Mouse (Mus musculus) lung, embryonic 16.5 days (tissue): ENCODE measurements around the gene Pi4k2a. TPM values are rescaled to one million over a fixed set of nuclear protein-coding genes. Genes with fewer than 3 reads are reported as not detected.

Experiments used
- ATAC-seq: fragments of 200-750 bp; cut with Nextera tagmentation; 2 replicates; pipeline ENCODE4 v1.8.0; 2017; ENCODE audit warnings: low read depth, mild to moderate bottlenecking, moderate library complexity
- H3K27ac ChIP-seq: fragments of 300-500 bp; sonication (generic); 2 replicates; pipeline ENCODE4 v1.5.1; 2014; ENCODE audit warnings: mild to moderate bottlenecking, control low read depth, low read length
- H3K27me3 ChIP-seq: fragments of 300-500 bp; sonication (generic); 2 replicates; pipeline ENCODE4 v1.6.1; 2014; ENCODE audit warnings: low read depth, low read length, mixed read lengths; ENCODE audit not compliant: control insufficient read depth, insufficient read depth
- H3K36me3 ChIP-seq: fragments of 300-500 bp; sonication (generic); 2 replicates; pipeline ENCODE4 v1.6.1; 2014; ENCODE audit warnings: low read length; ENCODE audit not compliant: control insufficient read depth, insufficient read depth
- H3K4me1 ChIP-seq: fragments of 300-500 bp; sonication (generic); replicated peaks from 2 replicates; pipeline ENCODE4 v1.6.1; 2014; ENCODE audit warnings: low read length, mixed read lengths; ENCODE audit not compliant: control insufficient read depth, insufficient read depth
- H3K4me2 ChIP-seq: fragments of 300-500 bp; sonication (generic); 2 replicates; pipeline ENCODE4 v1.6.1; 2014; ENCODE audit warnings: low read depth, low read length, control low read depth
- H3K4me3 ChIP-seq: fragments of 300-500 bp; sonication (generic); 2 replicates; pipeline ENCODE4 v1.5.1; 2014; ENCODE audit warnings: mild to moderate bottlenecking, low read length, control low read depth
- H3K9ac ChIP-seq: fragments of 300-500 bp; sonication (generic); 2 replicates; pipeline ENCODE4 v1.6.1; 2014; ENCODE audit warnings: low read length, control low read depth
- H3K9me3 ChIP-seq: fragments of 300-500 bp; sonication (generic); 2 replicates; pipeline ENCODE4 v1.6.1; 2016; ENCODE audit warnings: low read length; ENCODE audit not compliant: control insufficient read depth
- whole genome bisulfite sequencing: fragments of 180-500 bp; shearing (Covaris S2); extraction: QIAGEN DNeasy Blood & Tissue Kit; methylation state at CpG from one replicate; pipeline ENCODE4 v1.1.7; 2014; 5-methylcytosine and 5-hydroxymethylcytosine counted together
- polyA plus RNA-seq: library from polyadenylated mRNA; unstranded; fragments of >200 nt; fragmentation: Nextera tagmentation; extraction: Ambion mirVana; gene quantifications from 2 replicates; pipeline ENCODE4 v1.2.1, GENCODE M21; 2015

Pi4k2a gene
- polyA plus RNA-seq, 1 experiment from 2014 or later = 8.4 TPM

DNA sequence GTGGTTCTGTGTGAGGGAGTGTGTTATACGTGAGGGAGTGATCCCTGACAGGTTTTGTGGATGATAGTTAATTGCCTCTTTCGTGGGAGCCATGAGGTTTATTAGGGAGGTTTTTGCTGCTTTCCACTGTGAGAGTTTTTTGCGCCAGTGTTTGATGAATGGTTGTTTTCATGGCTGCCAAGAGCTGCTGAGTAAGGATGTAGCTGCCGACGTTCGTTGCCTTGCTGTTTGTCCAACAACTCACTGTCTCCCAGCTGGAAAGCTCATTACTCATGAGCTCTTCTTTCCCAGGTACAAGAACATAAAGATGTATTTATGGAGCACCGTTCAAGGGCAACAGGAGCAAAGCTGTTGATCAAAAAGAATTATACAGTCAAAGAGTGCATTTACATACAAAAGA is 73.9 kb downstream of the Pi4k2a start:
- Histone ChIP-seq H3K9ac (no peak overlapping the region), H3K9me3 (no peaks in the 10 kb centered on the region), H3K27ac (no peak overlapping the region), H3K4me1 (no peaks in the 10 kb centered on the region), H3K27me3 (no peaks in the 10 kb centered on the region), H3K4me3 (no peak overlapping the region), H3K4me2 (no peak overlapping the region), H3K36me3 (no peaks in the 10 kb centered on the region)
- ATAC-seq = no peak
- 21% methylated on average over 7 of the region's 7 CpGs for WGBS

DNA sequence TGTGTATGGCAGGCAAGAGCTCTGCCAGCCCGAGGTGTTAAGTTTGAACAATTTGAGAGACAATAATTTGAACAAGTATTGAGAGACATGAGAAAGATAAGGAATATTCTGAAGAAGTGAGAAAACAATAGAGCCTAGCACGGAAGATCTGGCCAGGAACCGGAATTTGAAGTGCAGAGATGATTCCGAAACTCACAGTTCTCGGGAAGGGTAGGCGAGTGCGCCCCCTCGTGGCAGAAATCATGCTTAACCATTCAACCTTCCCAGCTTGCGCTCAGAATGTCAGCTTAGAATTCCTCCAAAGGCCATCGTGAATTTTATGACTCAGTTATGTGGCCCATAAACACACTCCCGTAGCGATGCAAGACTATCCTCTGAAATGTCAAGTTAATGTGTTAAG is 75.9 kb downstream of the Pi4k2a start:
- ATAC-seq = no peak
- Histone ChIP-seq H3K9ac (peak overlapping the region; percentile 39; the same call in 1 of the 2 replicates), H3K27ac (no peak overlapping the region), H3K4me3 (peak overlapping the region; percentile 25; the same call in 1 of the 2 replicates), H3K27me3 (no peaks in the 10 kb centered on the region), H3K9me3 (no peaks in the 10 kb centered on the region), H3K4me2 (peak overlapping the region; percentile 50), H3K4me1 (peaks cover 8% of the 10 kb centered on the region; the same call in 1 of the 2 replicates), H3K36me3 (no peaks in the 10 kb centered on the region)
- WGBS = 3% methylated on average over 12 of the region's 12 CpGs

DNA sequence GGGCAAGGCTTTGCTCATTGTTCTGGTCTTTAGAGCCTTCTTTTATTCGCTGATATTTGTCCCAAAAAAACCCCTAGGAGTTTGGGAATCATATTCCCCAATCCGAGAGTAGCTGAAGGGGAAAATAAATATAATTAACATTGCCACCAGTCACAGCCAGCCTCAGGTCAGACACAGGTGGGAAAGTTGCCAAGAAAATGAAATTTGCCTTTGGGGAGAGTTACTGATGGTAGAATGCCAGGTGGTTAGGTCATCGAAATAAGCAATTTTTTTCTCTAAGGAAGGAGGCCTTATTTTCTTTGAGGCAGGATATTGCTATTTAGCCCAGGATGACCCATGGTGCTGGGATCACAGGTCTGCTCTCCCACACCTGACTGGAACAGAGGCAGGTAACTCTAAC is 76.5 kb downstream of the Pi4k2a start:
- Histone ChIP-seq H3K4me3 (no peak overlapping the region), H3K36me3 (no peaks in the 10 kb centered on the region), H3K4me1 (peaks cover 14% of the 10 kb centered on the region; the same call in 1 of the 2 replicates), H3K9ac (no peak overlapping the region), H3K4me2 (no peak overlapping the region), H3K27me3 (no peaks in the 10 kb centered on the region), H3K9me3 (no peaks in the 10 kb centered on the region), H3K27ac (no peak overlapping the region)
- no peak for ATAC-seq
- WGBS = 38% methylated on average over 3 of the region's 3 CpGs

DNA sequence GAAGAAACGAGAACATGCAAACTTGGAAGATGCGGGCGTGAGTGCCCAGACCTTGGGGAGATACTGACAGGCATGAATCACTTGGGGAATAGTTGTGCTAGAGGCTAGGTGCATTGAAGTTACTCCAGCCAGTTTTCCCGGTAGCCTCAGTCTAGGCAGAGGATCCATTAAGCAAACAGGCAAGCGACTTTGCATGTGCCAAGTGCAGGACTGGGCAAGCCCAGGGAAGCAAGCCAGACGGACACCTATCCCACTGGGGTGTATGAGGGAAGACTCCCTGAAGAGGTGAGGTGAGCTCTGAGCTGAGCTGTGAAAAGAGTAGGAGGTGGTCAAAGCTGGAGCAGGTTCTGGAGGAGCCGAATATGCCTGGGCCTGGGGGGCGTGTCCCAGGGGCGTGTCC is 77.2 kb downstream of the Pi4k2a start:
- Histone ChIP-seq H3K4me2 (no peak overlapping the region), H3K9me3 (no peaks in the 10 kb centered on the region), H3K9ac (no peak overlapping the region), H3K4me1 (peaks cover 16% of the 10 kb centered on the region; the same call in 1 of the 2 replicates), H3K27ac (no peak overlapping the region), H3K27me3 (no peaks in the 10 kb centered on the region), H3K4me3 (no peak overlapping the region), H3K36me3 (no peaks in the 10 kb centered on the region)
- 62% methylated on average over 9 of the region's 9 CpGs for WGBS
- no peak for ATAC-seq

DNA sequence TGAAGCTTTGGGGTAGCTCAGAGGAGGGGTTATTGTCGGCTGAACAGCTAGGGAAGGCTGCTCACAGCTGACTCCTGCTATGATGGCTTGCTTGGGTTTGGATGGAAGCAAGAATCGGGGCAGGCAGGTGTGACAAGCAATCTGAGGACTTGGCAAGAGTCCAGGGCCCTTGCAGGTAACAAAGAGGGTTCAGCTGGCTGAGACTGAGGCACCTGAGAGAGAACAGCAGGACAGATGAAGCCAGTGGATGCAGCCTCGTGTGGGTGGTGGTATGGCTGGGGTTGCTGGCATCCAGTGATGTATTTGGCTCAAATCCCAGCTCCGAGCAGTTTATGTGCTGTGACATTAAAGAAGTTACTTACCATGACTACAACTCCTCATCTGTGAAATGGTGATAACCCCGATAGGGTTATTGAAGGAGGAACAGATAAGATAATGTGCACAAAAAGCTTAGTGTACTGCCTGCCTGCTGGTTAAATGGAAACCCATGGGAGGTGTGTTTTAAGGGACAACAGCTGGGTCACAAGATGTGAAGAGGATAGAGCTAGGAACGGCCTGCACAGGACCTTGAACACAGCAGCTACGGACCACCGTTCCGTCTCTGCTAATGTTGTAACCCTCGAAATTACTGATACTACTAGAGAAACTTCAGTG is 79.2 kb downstream of the Pi4k2a start:
- H3K9me3 ChIP-seq = no peaks in the 10 kb centered on the region
- peak overlapping the region; percentile 62; the same call in 1 of the 2 replicates for H3K4me2 ChIP-seq
- H3K4me3 ChIP-seq = no peak overlapping the region
- no peak for ATAC-seq
- H3K36me3 ChIP-seq = no peaks in the 10 kb centered on the region
- no peaks in the 10 kb centered on the region for H3K27me3 ChIP-seq
- H3K27ac ChIP-seq = no peak overlapping the region
- 41% methylated on average over 10 of the region's 10 CpGs for WGBS
- H3K4me1 ChIP-seq = peaks cover 18% of the 10 kb centered on the region; the same call in 1 of the 2 replicates
- no peak overlapping the region for H3K9ac ChIP-seq

DNA sequence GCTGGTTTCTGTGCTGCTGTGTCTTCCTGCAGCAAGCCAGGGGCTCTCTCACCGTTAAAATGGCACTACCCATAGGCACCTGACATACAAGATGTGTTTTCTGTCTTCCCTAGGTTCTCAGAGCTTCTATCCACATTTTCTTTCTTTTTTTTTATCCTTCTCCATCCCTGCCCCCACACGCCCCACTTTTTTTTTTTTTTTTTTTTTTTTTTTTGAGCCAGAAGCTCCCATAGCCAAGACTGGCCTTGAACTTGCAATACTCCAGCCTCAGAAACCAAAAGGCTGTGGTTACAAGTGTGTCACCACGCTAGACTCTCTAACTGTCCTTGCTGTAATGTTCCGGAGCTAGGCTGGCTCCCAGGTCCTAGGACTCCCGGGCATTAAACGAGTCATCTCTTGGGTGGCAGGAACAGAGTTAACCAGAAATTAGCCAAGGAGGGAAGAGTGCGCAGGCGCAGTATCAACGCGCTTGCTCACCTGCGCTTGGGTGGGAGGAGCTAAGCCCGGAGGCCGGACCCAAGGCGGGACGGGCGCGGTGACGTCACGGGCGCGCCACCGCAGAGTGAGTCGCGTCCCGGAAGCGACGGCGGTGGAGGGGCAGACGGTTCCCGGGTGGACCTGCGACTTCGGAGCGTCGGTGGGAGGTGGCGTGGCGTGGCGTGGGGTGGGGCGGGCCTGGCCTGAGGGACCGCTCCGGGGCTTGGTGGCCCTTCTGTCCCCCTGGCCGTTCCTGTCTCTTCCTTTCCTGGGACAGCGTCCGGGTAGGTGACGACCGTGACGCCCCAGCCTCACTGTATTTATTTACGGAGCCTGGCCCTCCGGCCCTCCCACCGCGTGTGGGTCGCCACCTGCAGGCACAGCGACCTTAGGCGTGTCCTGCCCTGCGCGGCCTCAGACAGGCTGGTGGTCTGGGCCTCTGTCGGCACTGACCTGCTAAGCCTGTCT is 80.0 kb downstream of the Pi4k2a start:
- Histone ChIP-seq H3K9ac (peak overlapping the region; percentile 87), H3K4me2 (peak overlapping the region; percentile 62), H3K4me1 (peaks cover 18% of the 10 kb centered on the region; the same call in 1 of the 2 replicates), H3K4me3 (peak overlapping the region; percentile 79), H3K9me3 (no peaks in the 10 kb centered on the region), H3K27ac (0 out of 2 replicates have a peak overlapping the region, but pooled peaks have one; percentile 15), H3K36me3 (no peaks in the 10 kb centered on the region), H3K27me3 (no peaks in the 10 kb centered on the region)
- 1% methylated on average over 46 of the region's 56 CpGs for WGBS
- ATAC-seq = peak; percentile 93

Other genes with a start within 250 kb of the Pi4k2a start
- gene Frat2, start 242.3 kb upstream of the Pi4k2a start, polyA plus RNA-seq = 2.8 and 3.3 TPM in 2 replicates
- gene Rrp12, start 194.3 kb upstream of the Pi4k2a start, polyA plus RNA-seq = 9.9 and 11.4 TPM in 2 replicates
- 609 and 641 TPM in 2 replicates for gene Pgam1, start 178.5 kb upstream of the Pi4k2a start, polyA plus RNA-seq
- gene Exosc1, start 157.0 kb upstream of the Pi4k2a start, polyA plus RNA-seq = 60.0 and 65.9 TPM in 2 replicates
- gene Zdhhc16, start 157.0 kb upstream of the Pi4k2a start, polyA plus RNA-seq = 82.3 and 84.4 TPM in 2 replicates
- 30.2 and 31.8 TPM in 2 replicates for gene Mms19, start 109.3 kb upstream of the Pi4k2a start, polyA plus RNA-seq
- gene Ubtd1, start 108.7 kb upstream of the Pi4k2a start, polyA plus RNA-seq = 13.8 and 14.5 TPM in 2 replicates
- gene Ankrd2, start 54.5 kb upstream of the Pi4k2a start, polyA plus RNA-seq = 0.28 and 0.84 TPM in 2 replicates
- gene Hoga1, start 44.9 kb upstream of the Pi4k2a start, polyA plus RNA-seq = 1.3 and 2.9 TPM in 2 replicates
- gene 4933411K16Rik, start 38.2 kb upstream of the Pi4k2a start, polyA plus RNA-seq = not detected in 2 replicates
- gene Morn4, start 4.1 kb upstream of the Pi4k2a start, polyA plus RNA-seq = 16.5 and 18.5 TPM in 2 replicates
- gene Avpi1, start 38.6 kb downstream of the Pi4k2a start, polyA plus RNA-seq = 84.9 and 87.6 TPM in 2 replicates
- gene Marveld1, start 56.9 kb downstream of the Pi4k2a start, polyA plus RNA-seq = 8.9 and 9.8 TPM in 2 replicates
- gene Zfyve27, start 73.5 kb downstream of the Pi4k2a start, polyA plus RNA-seq = 26.3 and 26.4 TPM in 2 replicates
- 0.35 and 0.60 TPM in 2 replicates for gene Sfrp5, start 111.8 kb downstream of the Pi4k2a start, polyA plus RNA-seq
- 0.11 and 0.40 TPM in 2 replicates for gene Golga7b, start 157.1 kb downstream of the Pi4k2a start, polyA plus RNA-seq